Mouse (Mus musculus): Measurements from ENCODE around the gene Lrr1. TPM values are rescaled to one million over a fixed set of nuclear protein-coding genes. Genes with fewer than 3 reads are reported as not detected.

The Lrr1 gene
- total and polyA plus RNA-seq, 3 experiments = 14.1 to 23.1 TPM; not detected in 1

DNA sequence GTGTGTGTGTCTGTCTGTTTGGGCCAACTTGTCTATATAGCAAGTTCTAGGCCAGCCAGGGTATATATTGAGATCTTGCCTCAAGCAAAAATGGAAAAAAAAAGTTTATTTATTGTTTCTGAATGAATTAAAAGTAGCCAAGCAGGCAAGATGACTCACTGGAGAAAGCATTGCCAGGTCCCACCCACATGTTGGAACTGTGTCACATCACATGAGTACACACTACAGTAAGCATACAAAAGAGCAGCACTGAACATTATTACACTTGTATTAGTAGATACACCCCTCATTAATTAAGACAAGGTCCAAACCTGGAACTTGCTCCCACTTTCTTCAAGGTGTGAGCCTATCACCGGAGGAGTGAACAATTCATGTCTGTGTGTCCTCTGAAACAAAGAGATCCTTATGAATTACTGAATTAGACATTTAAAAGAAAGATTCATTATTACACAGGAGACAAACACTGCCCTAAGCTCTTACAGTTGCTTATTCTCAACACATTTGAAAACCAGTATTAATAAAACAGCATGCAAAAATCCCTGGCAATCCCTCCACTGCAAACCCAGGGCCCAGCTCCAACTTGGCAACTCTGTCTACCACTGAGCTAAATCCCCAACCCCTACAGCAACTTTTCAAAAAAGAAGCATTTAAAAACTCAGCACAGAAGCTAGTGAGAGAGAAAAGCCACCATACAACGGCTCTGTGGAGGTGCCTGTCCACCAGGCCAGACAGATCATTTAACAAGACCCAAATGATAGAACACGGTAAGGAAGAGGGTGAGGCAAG is 46.6 kb downstream of the Lrr1 start:
- H3K79me2 ChIP-seq (ENCODE audit: control insufficient read depth, insufficient read depth, low read length, poor library complexity) = no peaks in the 10 kb centered on the region
- no peak overlapping the region for H3K4me3 ChIP-seq (ENCODE audit: control insufficient read depth in 1 of 2, insufficient read depth in 1 of 2, low read depth in 2 of 2, low read length in 2 of 2)
- H3K27ac ChIP-seq (ENCODE audit: control insufficient read depth, low read depth, low read length) = no peak overlapping the region
- no peak for TF ChIP-seq UBTF (IDR thresholded peaks at IDR 0.05; ENCODE audit: borderline replicate concordance, insufficient read depth, low read depth, low read length)
- TF ChIP-seq MAFK (IDR thresholded peaks at IDR 0.05; ENCODE audit: borderline replicate concordance, low read depth, low read length) = no peak
- TF ChIP-seq GABPA (IDR thresholded peaks at IDR 0.05; ENCODE audit: low read depth, low read length) = no peak
- no peak for TF ChIP-seq RCOR1 (IDR thresholded peaks at IDR 0.05; ENCODE audit: low read depth, low read length)
- no peak for TF ChIP-seq CHD1 (IDR thresholded peaks at IDR 0.05; ENCODE audit: low read depth, low read length)
- TF ChIP-seq GATA1 (IDR thresholded peaks at IDR 0.05; ENCODE audit: low read depth, low read length) = no peak
- TF ChIP-seq CHD2 (IDR thresholded peaks at IDR 0.05; ENCODE audit: low read length) = no peak
- TF ChIP-seq TBP (IDR thresholded peaks at IDR 0.05; ENCODE audit: low read depth, low read length) = no peak
- TF ChIP-seq TAL1 (IDR thresholded peaks at IDR 0.05; ENCODE audit: low read length) = no peak
- TF ChIP-seq POLR2A (IDR thresholded peaks at IDR 0.05; ENCODE audit: control insufficient read depth in 1 of 2, insufficient read depth in 1 of 2, low read depth in 1 of 2, low read length in 2 of 2, poor library complexity in 1 of 2) = no peak
- no peak for TF ChIP-seq JUND (IDR thresholded peaks at IDR 0.05; ENCODE audit: low read depth, low read length)
- H3K27me3 ChIP-seq (ENCODE audit: control insufficient read depth in 1 of 2, insufficient read depth in 2 of 2, low read length in 2 of 2) = no peaks in the 10 kb centered on the region
- no peaks in the 10 kb centered on the region for H3K9me3 ChIP-seq (replicated peaks; ENCODE audit: insufficient read depth, low read length)
- no peak for DNase-seq (ENCODE audit: low read depth, low spot score)
- H3K4me1 ChIP-seq (ENCODE audit: control insufficient read depth in 1 of 2, insufficient read depth in 2 of 2, low read length in 2 of 2) = no peaks in the 10 kb centered on the region
- no peak overlapping the region for H3K9ac ChIP-seq (ENCODE audit: control insufficient read depth, low read depth, low read length, poor library complexity, severe bottlenecking)
- no peaks in the 10 kb centered on the region; a peak in 2 of 4 replicates for H3K36me3 ChIP-seq (ENCODE audit: control insufficient read depth in 1 of 2, insufficient read depth in 2 of 2, low read length in 2 of 2)

DNA sequence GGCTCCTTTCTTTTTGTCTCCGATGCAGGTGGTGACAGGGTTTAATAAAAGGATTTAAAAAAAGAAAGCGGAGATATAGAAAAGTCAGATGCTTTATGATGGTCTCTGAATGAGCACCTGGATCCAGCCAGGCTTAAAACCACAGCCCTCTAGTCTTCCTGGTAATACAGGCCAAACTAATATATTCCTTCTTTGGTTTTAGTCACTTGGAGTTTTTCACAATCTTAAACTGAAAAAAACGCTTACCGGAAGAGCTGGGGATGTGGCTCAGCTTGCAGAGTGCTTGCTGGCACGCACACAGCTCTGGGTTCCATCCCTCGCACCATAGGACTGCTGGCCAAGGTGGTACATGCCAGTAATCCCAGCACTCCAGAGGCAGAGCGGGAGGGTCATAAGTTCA is 48.0 kb downstream of the Lrr1 start:
- no peak overlapping the region for H3K4me3 ChIP-seq (ENCODE audit: control insufficient read depth in 1 of 2, insufficient read depth in 1 of 2, low read depth in 2 of 2, low read length in 2 of 2)
- H3K79me2 ChIP-seq (ENCODE audit: control insufficient read depth, insufficient read depth, low read length, poor library complexity) = no peaks in the 10 kb centered on the region
- no peak overlapping the region for H3K9ac ChIP-seq (ENCODE audit: control insufficient read depth, low read depth, low read length, poor library complexity, severe bottlenecking)
- no peaks in the 10 kb centered on the region; a peak in 2 of 4 replicates for H3K36me3 ChIP-seq (ENCODE audit: control insufficient read depth in 1 of 2, insufficient read depth in 2 of 2, low read length in 2 of 2)
- DNase-seq (ENCODE audit: low read depth, low spot score) = no peak
- no peaks in the 10 kb centered on the region for H3K4me1 ChIP-seq (ENCODE audit: control insufficient read depth in 1 of 2, insufficient read depth in 2 of 2, low read length in 2 of 2)
- no peak overlapping the region for H3K27ac ChIP-seq (ENCODE audit: control insufficient read depth, low read depth, low read length)
- H3K27me3 ChIP-seq (ENCODE audit: control insufficient read depth in 1 of 2, insufficient read depth in 2 of 2, low read length in 2 of 2) = no peaks in the 10 kb centered on the region
- H3K9me3 ChIP-seq (replicated peaks; ENCODE audit: insufficient read depth, low read length) = no peaks in the 10 kb centered on the region
- no peak for TF ChIP-seq MEF2A (IDR thresholded peaks at IDR 0.05; ENCODE audit: extremely low read depth, insufficient replicate concordance, low read depth, low read length, poor library complexity, severe bottlenecking)
- no peak for TF ChIP-seq TBP (IDR thresholded peaks at IDR 0.05; ENCODE audit: low read depth, low read length)
- no peak for TF ChIP-seq POLR2A (IDR thresholded peaks at IDR 0.05; ENCODE audit: control insufficient read depth in 1 of 2, insufficient read depth in 1 of 2, low read depth in 1 of 2, low read length in 2 of 2, poor library complexity in 1 of 2)
- no peak for TF ChIP-seq RAD21 (IDR thresholded peaks at IDR 0.05; ENCODE audit: low read depth, low read length)
- no peak for TF ChIP-seq CHD2 (IDR thresholded peaks at IDR 0.05; ENCODE audit: low read length)
- TF ChIP-seq ZC3H11A (IDR thresholded peaks at IDR 0.05; ENCODE audit: low read depth, low read length) = no peak
- TF ChIP-seq CTCF (IDR thresholded peaks at IDR 0.05 in 2 of 3, conservative IDR thresholded peaks at IDR 0.05 in 1 of 3; ENCODE audit: control insufficient read depth in 1 of 3, insufficient read depth in 1 of 3, low read depth in 2 of 3, low read length in 3 of 3, poor library complexity in 1 of 3, severe bottlenecking in 1 of 3) = no peak
- no peak for TF ChIP-seq POLR2AphosphoS2 (IDR thresholded peaks at IDR 0.05; ENCODE audit: low read length)
- TF ChIP-seq ZNF384 (IDR thresholded peaks at IDR 0.05; ENCODE audit: low read depth, low read length) = no peak
- TF ChIP-seq TCF12 (IDR thresholded peaks at IDR 0.05; ENCODE audit: low read depth, low read length) = no peak
- no peak for TF ChIP-seq MAX (IDR thresholded peaks at IDR 0.05; ENCODE audit: low read length)
- TF ChIP-seq MAZ (IDR thresholded peaks at IDR 0.05; ENCODE audit: low read depth, low read length) = no peak
- no peak for TF ChIP-seq MYC (IDR thresholded peaks at IDR 0.05; ENCODE audit: low read depth, low read length)
- no peak for TF ChIP-seq EP300 (IDR thresholded peaks at IDR 0.05; ENCODE audit: low read depth in 1 of 2, low read length in 2 of 2)
